Mouse (Mus musculus) ES-Bruce4 (cell line): Measurements from ENCODE around the gene Prpf19. TPM values are rescaled to one million over a fixed set of nuclear protein-coding genes. Genes with fewer than 3 reads are reported as not detected.
A peak's percentile ranks its signal among the peaks of the same experiment; 100 is the strongest.

ENCODE experiments used
- H3K27ac ChIP-seq: 2 replicates; pipeline ENCODE4 v1.5.1; 2012; ENCODE audit warnings: low read length, inconsistent platforms; ENCODE audit not compliant: insufficient read depth
- H3K27me3 ChIP-seq: 2 replicates; pipeline ENCODE4 v1.6.1; 2012; ENCODE audit warnings: mild to moderate bottlenecking, low read length, inconsistent platforms; ENCODE audit not compliant: control insufficient read depth, poor library complexity, insufficient read depth, severe bottlenecking
- H3K36me3 ChIP-seq: 2 replicates; pipeline ENCODE4 v1.6.1; 2012; ENCODE audit warnings: inconsistent platforms, mild to moderate bottlenecking, low read length, moderate library complexity; ENCODE audit not compliant: control insufficient read depth, poor library complexity, insufficient read depth, severe bottlenecking
- H3K4me1 ChIP-seq: one replicate; pipeline ENCODE4 v1.8.1; 2011; ENCODE audit warnings: low read length; ENCODE audit not compliant: control insufficient read depth, insufficient read depth
- H3K4me3 ChIP-seq: 2 replicates; pipeline ENCODE4 v1.5.1; 2011; ENCODE audit warnings: low read depth, mild to moderate bottlenecking, low read length
- H3K9ac ChIP-seq: 2 replicates; pipeline ENCODE4 v1.6.1; 2012; ENCODE audit warnings: low read depth, mild to moderate bottlenecking, inconsistent platforms; ENCODE audit not compliant: poor library complexity, severe bottlenecking
- H3K9me3 ChIP-seq: replicated peaks from 2 replicates; pipeline ENCODE4 v1.6.1; 2012; ENCODE audit warnings: mild to moderate bottlenecking, low read length, inconsistent platforms; ENCODE audit not compliant: control insufficient read depth, poor library complexity, insufficient read depth, severe bottlenecking
- CTCF ChIP-seq: IDR thresholded peaks from one replicate; pipeline ENCODE4 v1.8.1; 2011; ENCODE audit warnings: low read depth, low read length
- EP300 ChIP-seq: IDR thresholded peaks from 2 replicates; pipeline ENCODE4 v1.6.1; 2011; ENCODE audit warnings: low read depth, low read length; ENCODE audit not compliant: insufficient read depth
- POLR2A ChIP-seq: IDR thresholded peaks from one replicate; pipeline ENCODE4 v1.8.1; 2011; ENCODE audit warnings: low read length; ENCODE audit not compliant: insufficient read depth
- polyA plus RNA-seq: library from polyadenylated mRNA; stranded (reverse); fragments of >200 nt; gene quantifications from 2 replicates; pipeline ENCODE4 v1.2.4, GENCODE M21; 2011; ENCODE audit warnings: low read depth; ENCODE audit not compliant: missing spikeins, insufficient read depth, insufficient read length

Prpf19 gene
- 131 and 148 TPM in 2 replicates for polyA plus RNA-seq

DNA sequence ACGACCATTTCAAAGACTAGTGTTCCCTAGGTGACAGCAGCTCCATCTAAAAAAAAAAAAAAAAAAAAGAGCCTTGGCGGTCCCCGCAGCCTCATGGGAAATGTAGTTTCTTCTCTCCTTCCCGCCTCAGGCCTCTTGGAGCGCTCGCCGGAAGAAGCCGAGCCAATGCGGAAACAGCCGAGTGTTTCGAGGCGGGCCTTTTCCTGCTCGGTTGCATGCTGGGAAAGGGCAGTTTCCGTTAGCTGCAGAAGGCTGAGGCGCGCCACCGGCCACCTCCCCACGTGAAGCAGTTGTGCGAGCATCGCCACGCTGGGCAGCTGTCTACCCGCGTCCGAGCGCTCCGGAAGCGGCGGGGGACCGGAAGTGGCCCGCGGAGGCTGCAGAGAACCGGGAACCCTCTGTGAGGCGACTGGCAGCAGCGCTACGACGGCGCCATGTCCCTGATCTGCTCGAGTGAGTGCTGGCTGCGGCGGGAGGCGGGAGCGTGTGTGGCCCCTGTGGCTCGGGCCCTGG is at the start of gene Prpf19:
TSS of gene Prpf19 (plus strand) at position 216 of the 513 bp plus-strand sequence.
- TF ChIP-seq EP300 (no peak), CTCF (no peak), POLR2A (peak; percentile 41)
- Histone ChIP-seq H3K4me1 (no peaks in the 10 kb centered on the region), H3K27ac (no peak within 1 kb of the TSS), H3K36me3 (peaks cover 27% of the 10 kb centered on the region), H3K27me3 (no peaks in the 10 kb centered on the region), H3K9me3 (no peaks in the 10 kb centered on the region), H3K9ac (peak within 1 kb of the TSS; percentile 78), H3K4me3 (peak within 1 kb of the TSS; percentile 96)

DNA sequence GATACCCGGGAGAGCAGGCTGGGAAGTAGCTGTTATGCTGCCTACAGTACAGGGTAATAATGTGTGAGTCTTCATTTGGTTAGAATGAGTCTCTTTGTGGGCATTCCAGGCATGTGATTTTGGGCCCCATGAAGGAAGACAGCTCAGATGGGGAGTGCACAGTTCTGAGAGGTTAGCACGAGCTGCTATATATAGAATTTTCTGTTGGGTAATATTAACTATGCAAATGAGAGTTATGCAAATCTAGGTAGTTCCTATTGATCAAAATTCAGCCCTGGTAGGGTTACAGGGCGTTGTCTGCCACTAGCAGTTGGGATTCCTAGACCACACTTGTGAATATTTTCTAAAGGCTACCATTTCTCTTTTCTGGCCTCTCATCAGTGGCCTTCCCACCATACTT is 49.6 kb upstream of the Prpf19 start:
- no peak overlapping the region for H3K4me3 ChIP-seq
- no peak for TF ChIP-seq CTCF
- no peak for TF ChIP-seq EP300
- TF ChIP-seq POLR2A: no peak
- H3K4me1 ChIP-seq: no peaks in the 10 kb centered on the region
- no peaks in the 10 kb centered on the region for H3K9me3 ChIP-seq
- H3K27ac ChIP-seq: no peak overlapping the region
- H3K36me3 ChIP-seq: no peaks in the 10 kb centered on the region
- no peaks in the 10 kb centered on the region for H3K27me3 ChIP-seq
- no peak overlapping the region for H3K9ac ChIP-seq

DNA sequence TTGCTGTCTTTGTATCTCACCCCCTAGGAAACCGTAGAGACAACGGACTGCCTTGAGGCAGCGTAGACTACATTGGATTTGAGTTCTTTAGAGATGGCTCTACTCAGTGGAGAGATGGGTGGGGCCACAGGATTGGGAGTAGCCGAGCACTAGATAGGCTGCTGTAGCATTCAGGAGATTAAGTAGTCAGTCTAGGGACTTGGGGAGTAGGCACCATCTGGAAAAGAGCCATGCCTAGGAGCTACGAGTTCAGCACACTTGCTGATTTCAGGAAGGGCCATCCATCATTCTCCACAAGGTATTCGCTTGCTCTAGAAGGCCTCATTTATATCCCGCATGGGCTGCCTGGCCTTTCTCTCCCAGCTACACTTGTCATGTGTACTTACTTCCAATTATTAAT is 48.9 kb upstream of the Prpf19 start:
- no peak overlapping the region for H3K4me3 ChIP-seq
- H3K9ac ChIP-seq: no peak overlapping the region
- no peaks in the 10 kb centered on the region for H3K9me3 ChIP-seq
- H3K27me3 ChIP-seq: no peaks in the 10 kb centered on the region
- no peaks in the 10 kb centered on the region for H3K4me1 ChIP-seq
- H3K27ac ChIP-seq: no peak overlapping the region
- TF ChIP-seq CTCF (no peak), POLR2A (no peak), EP300 (no peak)
- H3K36me3 ChIP-seq: no peaks in the 10 kb centered on the region

DNA sequence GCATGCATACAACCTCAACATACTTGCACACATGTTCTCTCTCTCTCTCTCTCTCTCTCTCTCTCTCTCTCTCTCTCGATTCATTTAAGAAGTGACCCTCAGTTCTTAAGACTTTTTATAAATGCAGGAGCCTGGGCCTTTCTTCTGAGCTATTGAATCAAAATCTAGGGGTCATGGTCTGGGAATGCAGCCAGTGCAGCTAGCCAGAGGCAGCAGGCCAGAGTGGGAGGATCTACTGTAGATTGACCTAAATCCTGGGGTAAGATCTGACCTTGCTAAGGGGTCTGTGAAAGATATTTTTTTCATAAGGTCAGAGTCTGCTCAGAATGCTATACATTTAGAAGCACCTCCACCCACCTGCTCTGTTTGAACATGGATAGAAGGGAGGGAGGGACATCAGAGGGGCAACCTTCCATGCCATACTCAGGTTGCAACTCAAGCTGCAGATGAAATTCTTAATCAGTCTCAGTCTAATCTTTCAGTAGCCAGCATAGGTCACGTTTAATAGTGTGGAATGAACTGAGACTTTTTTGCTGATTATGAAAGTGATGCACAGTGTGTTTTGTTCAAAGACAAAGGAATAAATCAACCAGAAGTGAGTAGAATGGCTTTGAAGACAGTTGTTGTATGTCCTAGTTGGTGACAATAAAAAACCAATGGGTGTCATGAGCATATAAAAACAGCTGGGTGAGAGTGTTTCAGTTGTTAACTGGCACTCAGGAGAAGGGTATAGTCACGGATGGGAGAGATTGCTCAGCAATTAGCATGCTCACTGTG is 47.5 kb upstream of the Prpf19 start:
- Histone ChIP-seq H3K27ac (no peak overlapping the region), H3K9me3 (no peaks in the 10 kb centered on the region)
- TF ChIP-seq POLR2A (no peak), EP300 (no peak), CTCF (no peak)

DNA sequence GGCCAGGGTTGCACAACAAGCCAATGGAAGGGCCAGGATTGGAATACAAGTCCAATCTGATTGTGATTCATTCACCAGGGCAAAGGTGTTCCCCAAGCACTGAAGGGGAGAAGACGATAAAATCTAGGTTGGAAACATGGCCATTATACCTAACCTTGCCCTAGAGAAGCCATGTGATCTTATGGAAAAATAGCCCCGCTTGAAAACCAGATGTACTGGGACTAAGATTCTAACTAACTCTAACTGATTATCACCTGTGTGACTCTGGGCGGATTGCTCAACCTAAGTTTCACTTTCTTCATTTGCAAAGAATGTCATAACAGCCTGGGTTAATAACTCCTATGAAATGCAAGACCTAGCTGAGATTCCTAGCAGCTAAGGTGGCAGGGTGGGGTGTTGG is 39.6 kb upstream of the Prpf19 start:
- TF ChIP-seq CTCF: no peak
- TF ChIP-seq POLR2A: no peak
- no peak for TF ChIP-seq EP300
- H3K27ac ChIP-seq: no peak overlapping the region
- no peaks in the 10 kb centered on the region for H3K4me1 ChIP-seq
- no peak overlapping the region for H3K4me3 ChIP-seq
- no peaks in the 10 kb centered on the region for H3K27me3 ChIP-seq
- no peak overlapping the region for H3K9ac ChIP-seq
- no peaks in the 10 kb centered on the region for H3K9me3 ChIP-seq
- H3K36me3 ChIP-seq: no peaks in the 10 kb centered on the region

More for the DNA sequence above, 47.5 kb upstream of the Prpf19 start:
- no peak overlapping the region for H3K4me3 ChIP-seq
- H3K4me1 ChIP-seq: no peaks in the 10 kb centered on the region
- no peak overlapping the region for H3K9ac ChIP-seq
- no peaks in the 10 kb centered on the region for H3K36me3 ChIP-seq
- H3K27me3 ChIP-seq: no peaks in the 10 kb centered on the region

DNA sequence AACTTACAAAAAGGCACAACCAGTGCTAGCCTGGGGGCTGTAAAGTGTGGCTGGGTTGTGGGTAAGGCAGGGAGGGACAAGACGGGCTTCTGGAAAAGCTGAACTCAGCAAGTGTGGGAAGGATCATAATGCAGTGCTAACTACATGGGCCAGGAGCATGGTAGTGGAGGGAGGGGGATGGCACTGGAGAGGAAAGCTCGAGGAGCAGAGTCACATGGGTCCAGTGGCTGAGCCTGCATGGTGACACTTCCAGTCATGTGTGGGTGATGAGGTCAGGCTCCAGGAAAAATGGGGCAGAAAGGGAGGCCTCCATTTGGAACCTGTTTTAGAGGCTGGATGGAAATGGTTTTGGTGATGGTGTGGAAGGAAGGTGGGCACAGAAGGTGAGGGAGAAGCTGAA is 38.5 kb upstream of the Prpf19 start:
- H3K9ac ChIP-seq: no peak overlapping the region
- H3K27ac ChIP-seq: no peak overlapping the region
- H3K36me3 ChIP-seq: no peaks in the 10 kb centered on the region
- H3K4me3 ChIP-seq: no peak overlapping the region
- TF ChIP-seq POLR2A: no peak
- TF ChIP-seq EP300: no peak
- no peak for TF ChIP-seq CTCF
- no peaks in the 10 kb centered on the region for H3K4me1 ChIP-seq
- H3K27me3 ChIP-seq: no peaks in the 10 kb centered on the region
- H3K9me3 ChIP-seq: no peaks in the 10 kb centered on the region
